Mouse (Mus musculus) ES-E14 (cell line): ENCODE data around the gene Vmn1r1.
A peak's percentile ranks its signal among the peaks of the same experiment; 100 is the strongest.

Experiments
- CHD2 ChIP-seq: IDR thresholded peaks from 2 replicates; pipeline ENCODE4 v1.6.1; 2014; ENCODE audit warnings: mild to moderate bottlenecking, low read depth, low read length, inconsistent platforms
- HCFC1 ChIP-seq: IDR thresholded peaks from 2 replicates; pipeline ENCODE4 v1.6.1; 2012; ENCODE audit warnings: low read length, inconsistent platforms, borderline replicate concordance; ENCODE audit not compliant: insufficient read depth
- MAFK ChIP-seq: IDR thresholded peaks from 2 replicates; pipeline ENCODE4 v1.6.1; 2014; ENCODE audit warnings: mild to moderate bottlenecking, low read depth, low read length, inconsistent platforms; ENCODE audit not compliant: insufficient read depth
- ZC3H11A ChIP-seq: IDR thresholded peaks from 2 replicates; pipeline ENCODE4 v1.6.1; 2012; ENCODE audit warnings: low read depth, mild to moderate bottlenecking, inconsistent platforms, low read length, borderline replicate concordance
- ZNF384 ChIP-seq: IDR thresholded peaks from 2 replicates; pipeline ENCODE4 v1.6.1; 2012; ENCODE audit warnings: low read depth, low read length, inconsistent platforms

- TF ChIP-seq MAFK (no peak), HCFC1 (no peak), ZNF384 (no peak), CHD2 (no peak), ZC3H11A (peak; percentile 20; the same call in 1 of the 2 replicates)
These were observed 48.5 kb downstream of the Vmn1r1 start for GRCm38 (mm10) chr1:182115651-182116408.
